In the genomic region with DNA sequence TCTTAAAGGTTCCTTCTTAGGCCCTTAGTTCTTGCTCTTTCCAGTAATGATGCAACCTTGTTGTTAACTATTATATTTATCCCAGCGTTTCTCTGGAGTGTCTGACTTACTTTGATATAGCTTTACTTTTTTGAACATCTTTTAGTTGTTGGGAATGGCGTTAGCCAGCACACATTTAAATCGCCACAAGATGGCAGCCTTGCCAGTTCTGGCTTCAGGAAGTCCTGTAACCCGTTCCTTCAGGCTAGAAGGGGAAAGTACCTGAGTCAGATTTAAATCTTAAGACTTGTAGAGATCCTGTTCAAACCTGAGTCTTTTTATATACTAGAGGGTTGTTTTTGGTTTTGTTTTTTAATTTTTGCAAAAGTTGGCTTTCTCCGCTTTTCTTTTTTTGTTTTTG, we compare ENCODE assay signal across 8 mouse cellular contexts. TPM values are rescaled to one million over a fixed set of nuclear protein-coding genes. Genes with fewer than 3 reads are reported as not detected.
A peak's percentile ranks its signal among the peaks of the same experiment; 100 is the strongest.
DNase-seq lines count a peak whose midpoint lies in the region; ATAC-seq and TF ChIP-seq lines count a peak whose summit lies in the region.
"Had no signal": no experiment of that assay in that cellular context is flagged by ENCODE, and none has a peak within 500 bp of the region (broad histone marks: within the 10 kb centered on the region; RNA-seq: fewer than 3 reads in every experiment).

No protein-coding gene starts in this region.

- no peaks in the 10 kb centered on the region for H3K9me3 ChIP-seq in kidney, embryonic 15.5 days (replicated peaks)
- H3K9me3 ChIP-seq in lung, embryonic 16.5 days (ENCODE audit: control insufficient read depth, low read length) = no peaks in the 10 kb centered on the region
- H3K9me3 ChIP-seq: heart, embryonic 13.5 days had no signal

- H3K9ac ChIP-seq in kidney, embryonic 15.5 days = no peak overlapping the region
- H3K9ac ChIP-seq in lung, embryonic 16.5 days (ENCODE audit: low read length) = no peak overlapping the region
- H3K9ac ChIP-seq: heart, embryonic 13.5 days had no signal

- no peak overlapping the region for H3K4me2 ChIP-seq in kidney, embryonic 15.5 days
- no peak overlapping the region for H3K4me2 ChIP-seq in lung, embryonic 16.5 days (ENCODE audit: low read depth, low read length)
- H3K4me2 ChIP-seq: heart, embryonic 13.5 days had no signal

- no peaks in the 10 kb centered on the region for H3K79me2 ChIP-seq in C2C12 (ENCODE audit: control insufficient read depth, insufficient read depth)

- no peaks in the 10 kb centered on the region for H3K79me3 ChIP-seq in C2C12 (ENCODE audit: low read depth)

- TF ChIP-seq CTCF in C2C12 (IDR thresholded peaks at IDR 0.05; ENCODE audit: control insufficient read depth, insufficient read depth, insufficient read length) = peak; percentile 26

- 16% methylated on average over 5 of the region's 5 CpGs for WGBS in kidney, embryonic 15.5 days
- WGBS in lung, embryonic 16.5 days = 14% methylated on average over 5 of the region's 5 CpGs

- peak; percentile 17 for DNase-seq in 3134 (ENCODE audit: extremely low read depth, insufficient read length, low spot score)
- peak; percentile 54 for DNase-seq in c-Kit-positive CD71-negative TER-119-negative erythroid progenitor cells, embryonic 14.5 days (ENCODE audit: low read depth)
- DNase-seq in gastrocnemius, adult 18-20 months (ENCODE audit: low spot score) = peak; percentile 62
- peak; percentile 71 for DNase-seq in right cerebral cortex, postnatal 25 days

- 0 out of 2 replicates have a peak, but pooled peaks have one; percentile 25 for ATAC-seq in kidney, embryonic 15.5 days (replicated peaks; ENCODE audit: low FRiP score)
- peak; percentile 34; the same call in 1 of the 2 replicates for ATAC-seq in lung, embryonic 16.5 days (ENCODE audit: low read depth)

- H3K4me1 ChIP-seq in kidney, embryonic 15.5 days = no peaks in the 10 kb centered on the region
- no peaks in the 10 kb centered on the region for H3K4me1 ChIP-seq in lung, embryonic 16.5 days (replicated peaks; ENCODE audit: control insufficient read depth, insufficient read depth, low read length)
- H3K4me1 ChIP-seq: heart, embryonic 13.5 days had no signal

- peaks cover 3% of the 10 kb centered on the region for H3K27me3 ChIP-seq in C2C12 (ENCODE audit: control insufficient read depth, insufficient read depth, insufficient read length)
- H3K27me3 ChIP-seq in kidney, embryonic 15.5 days = no peaks in the 10 kb centered on the region
- H3K27me3 ChIP-seq in lung, embryonic 16.5 days (ENCODE audit: control insufficient read depth, insufficient read depth, low read depth, low read length) = no peaks in the 10 kb centered on the region

- no peak overlapping the region for H3K4me3 ChIP-seq in C2C12 (ENCODE audit: insufficient read depth, poor library complexity, severe bottlenecking)
- no peak overlapping the region for H3K4me3 ChIP-seq in kidney, embryonic 15.5 days (replicated peaks)
- H3K4me3 ChIP-seq in lung, embryonic 16.5 days (ENCODE audit: low read length) = no peak overlapping the region
- H3K4me3 ChIP-seq: heart, embryonic 13.5 days had no signal

- no peak overlapping the region for H3K27ac ChIP-seq in kidney, embryonic 15.5 days
- no peak overlapping the region for H3K27ac ChIP-seq in lung, embryonic 16.5 days (ENCODE audit: low read length)
- H3K27ac ChIP-seq: heart, embryonic 13.5 days had no signal

- H3K36me3 ChIP-seq in C2C12 (ENCODE audit: control insufficient read depth, insufficient read depth) = no peaks in the 10 kb centered on the region
- H3K36me3 ChIP-seq in kidney, embryonic 15.5 days = no peaks in the 10 kb centered on the region
- no peaks in the 10 kb centered on the region for H3K36me3 ChIP-seq in lung, embryonic 16.5 days (ENCODE audit: control insufficient read depth, insufficient read depth, low read length)
- H3K36me3 ChIP-seq: heart, embryonic 13.5 days had no signal

- no peak overlapping the region for H3ac ChIP-seq in C2C12 (ENCODE audit: control insufficient read depth, insufficient read length, low read depth)

TF ChIP-seq in C2C12, 6 proteins besides CTCF, POLR2A, EP300 and RAD21:
- no peak for TF ChIP-seq FOSL1 (IDR thresholded peaks at IDR 0.05; ENCODE audit: insufficient read depth, low read length, poor library complexity, severe bottlenecking)
- no peak for TF ChIP-seq MYOG (IDR thresholded peaks at IDR 0.05; ENCODE audit: control insufficient read depth, extremely low read depth, insufficient read length)
- TF ChIP-seq CEBPB (IDR thresholded peaks at IDR 0.05; ENCODE audit: low read depth) = no peak
- no peak for TF ChIP-seq MYOD1 (IDR thresholded peaks at IDR 0.05; ENCODE audit: control insufficient read depth, insufficient read length, low read depth)
- TF ChIP-seq MAX (IDR thresholded peaks at IDR 0.05) = no peak
- no peak for TF ChIP-seq USF1 (IDR thresholded peaks at IDR 0.05; ENCODE audit: low read depth)

RNA-seq across cellular contexts. Expression of gene Cap1, which starts 12.5 kb away (rescaled TPM):
- polyA plus RNA-seq in C2C12 (2012; fragmentation: generic; extraction: Trizol) = 384 TPM
- 10 to 100 TPM; 16.7 to 25.5 TPM for total RNA-seq in gastrocnemius, adult 18-20 months (2021)
- 71.3 and 79.5 TPM in 2 replicates for polyA plus RNA-seq in kidney, embryonic 15.5 days (2015; fragmentation: Nextera tagmentation; extraction: Ambion mirVana)
- polyA plus RNA-seq in lung, embryonic 16.5 days (2015; fragmentation: Nextera tagmentation; extraction: Ambion mirVana) = 86.5 and 104 TPM in 2 replicates

Comparison
In these comparisons a context has a peak if more than half of its experiments do, and no peak if none do; other contexts are left out.
1. DNase-seq: peak in every context shown above with its lines; median percentile 71 in right cerebral cortex, postnatal 25 days; 62 in gastrocnemius, adult 18-20 months; 54 in c-Kit-positive CD71-negative TER-119-negative erythroid progenitor cells, embryonic 14.5 days; 17 in 3134.